Mouse (Mus musculus) splenic B cell, adult 2 months (primary cell): ENCODE results near the gene S1pr4.
A peak's percentile ranks its signal among the peaks of the same experiment; 100 is the strongest.

Experiments
- DNase-seq: peaks from one replicate; pipeline ENCODE4 v3.0.0-alpha.2; 2011; ENCODE audit warnings: low read depth, low spot score
- H3K27me3 ChIP-seq: 2 replicates; pipeline ENCODE4 v1.6.1; 2012; ENCODE audit warnings: mild to moderate bottlenecking, low read length, moderate library complexity, mixed read lengths; ENCODE audit not compliant: control insufficient read depth, poor library complexity, insufficient read depth, severe bottlenecking
- H3K36me3 ChIP-seq: 2 replicates; pipeline ENCODE4 v1.6.1; 2012; ENCODE audit warnings: mild to moderate bottlenecking, low read length, moderate library complexity, mixed read lengths; ENCODE audit not compliant: control insufficient read depth, poor library complexity, insufficient read depth, severe bottlenecking

Gene S1pr4

GRCm38 (mm10) chr10:81502658-81503057 is 2.7 kb upstream of the S1pr4 start:
- H3K36me3 ChIP-seq = peaks cover 1% of the 10 kb centered on the region; the same call in 1 of the 2 replicates
- H3K27me3 ChIP-seq = no peaks in the 10 kb centered on the region
- peak; percentile 89 for DNase-seq

- no peak for DNase-seq
These were observed 1.9 kb upstream of the S1pr4 start for GRCm38 (mm10) chr10:81501863-81502262.

GRCm38 (mm10) chr10:81499250-81499901 is 556 bp downstream of the S1pr4 start:
- DNase-seq = peak; percentile 76
- Histone ChIP-seq H3K27me3 (no peaks in the 10 kb centered on the region), H3K36me3 (no peaks in the 10 kb centered on the region)

More at GRCm38 (mm10) chr10:81501863-81502262, 1.9 kb upstream of the S1pr4 start:
- no peaks in the 10 kb centered on the region for H3K27me3 ChIP-seq
- peaks cover 1% of the 10 kb centered on the region; the same call in 1 of the 2 replicates for H3K36me3 ChIP-seq

- peak; percentile 44 for DNase-seq
- Histone ChIP-seq H3K27me3 (no peaks in the 10 kb centered on the region), H3K36me3 (no peaks in the 10 kb centered on the region)
These were observed 1.3 kb downstream of the S1pr4 start for GRCm38 (mm10) chr10:81498316-81499249.

GRCm38 (mm10) chr10:81497401-81498270 is 2.3 kb downstream of the S1pr4 start:
- peak; percentile 59 for DNase-seq
- Histone ChIP-seq H3K27me3 (no peaks in the 10 kb centered on the region), H3K36me3 (no peaks in the 10 kb centered on the region)

GRCm38 (mm10) chr10:81496969-81497368 is 3.0 kb downstream of the S1pr4 start:
- no peaks in the 10 kb centered on the region for H3K27me3 ChIP-seq
- no peak for DNase-seq
- H3K36me3 ChIP-seq = no peaks in the 10 kb centered on the region

GRCm38 (mm10) chr10:81496264-81496901 is 3.5 kb downstream of the S1pr4 start, which contains the start of gene Ncln:
TSS of gene Ncln (minus strand) at chr10:81496392.
- DNase-seq = peak; percentile 99
- no peaks in the 10 kb centered on the region; the same call in 1 of the 2 replicates for H3K36me3 ChIP-seq

GRCm38 (mm10) chr10:81495616-81496263 is 4.2 kb downstream of the S1pr4 start:
- no peak for DNase-seq
- Histone ChIP-seq H3K27me3 (no peaks in the 10 kb centered on the region), H3K36me3 (peaks cover 2% of the 10 kb centered on the region)

More at GRCm38 (mm10) chr10:81496264-81496901, 3.5 kb downstream of the S1pr4 start, which contains the start of gene Ncln:
- H3K27me3 ChIP-seq = no peaks in the 10 kb centered on the region

- Histone ChIP-seq H3K27me3 (no peaks in the 10 kb centered on the region), H3K36me3 (peaks cover 2% of the 10 kb centered on the region)
- no peak for DNase-seq
These were observed 4.8 kb downstream of the S1pr4 start for GRCm38 (mm10) chr10:81495151-81495550.

GRCm38 (mm10) chr10:81494260-81495041 is 5.5 kb downstream of the S1pr4 start:
- Histone ChIP-seq H3K36me3 (peaks cover 2% of the 10 kb centered on the region), H3K27me3 (no peaks in the 10 kb centered on the region)
- no peak for DNase-seq

GRCm38 (mm10) chr10:81493601-81494220 is 6.2 kb downstream of the S1pr4 start:
- Histone ChIP-seq H3K36me3 (peaks cover 8% of the 10 kb centered on the region), H3K27me3 (no peaks in the 10 kb centered on the region)
- DNase-seq = peak; percentile 63

- no peak for DNase-seq
- no peaks in the 10 kb centered on the region for H3K27me3 ChIP-seq
These were observed 7.2 kb downstream of the S1pr4 start for GRCm38 (mm10) chr10:81492606-81493240.

More at GRCm38 (mm10) chr10:81492606-81493240, 7.2 kb downstream of the S1pr4 start:
- H3K36me3 ChIP-seq = peaks cover 12% of the 10 kb centered on the region
